Mouse (Mus musculus): ENCODE results near the gene Pgm5. TPM values are rescaled to one million over a fixed set of nuclear protein-coding genes. Genes with fewer than 3 reads are reported as not detected.

Pgm5 gene
- total and polyA plus RNA-seq, 2 experiments from 2014 or later, result 0.57 to 11.7 TPM

DNA sequence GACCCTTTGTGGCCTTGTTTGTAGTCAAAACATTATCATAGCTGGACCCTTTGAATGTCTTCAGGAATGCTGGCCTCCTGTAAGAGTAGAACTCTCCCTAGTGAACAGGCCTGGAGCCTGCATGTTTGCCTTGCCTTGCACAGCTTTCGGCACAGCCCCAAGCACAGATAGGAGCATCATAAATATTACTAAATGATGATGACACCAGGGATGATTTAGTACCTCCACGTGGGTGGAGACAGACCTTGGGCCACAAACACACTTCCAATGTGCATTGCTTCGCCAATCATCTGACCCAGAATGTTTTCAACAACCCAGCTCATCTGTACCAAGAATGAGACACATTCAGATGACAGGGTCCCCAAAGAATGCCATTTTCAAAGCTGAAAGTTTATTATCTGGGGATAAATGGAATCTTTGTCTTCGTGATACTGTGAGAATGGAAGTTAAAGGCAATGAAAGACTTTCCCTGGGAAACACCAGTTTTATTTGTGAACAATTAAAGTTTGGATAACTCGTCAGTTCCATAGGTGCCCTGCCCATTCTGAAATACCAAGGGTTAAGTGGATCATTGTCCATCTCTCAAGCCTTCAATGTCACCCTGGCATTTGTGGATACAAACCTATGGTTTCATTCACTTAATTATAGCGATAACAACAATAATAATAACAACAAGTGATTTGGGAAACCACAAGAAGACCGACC, 49.4 kb downstream of the Pgm5 start:
- 39% methylated on average over 7 of the region's 7 CpGs for WGBS
- Histone ChIP-seq H3K4me2 (ENCODE audit: low read depth, low read length, poor library complexity, severe bottlenecking) (no peak overlapping the region), H3K36me3 (ENCODE audit: insufficient read depth, low read length) (no peaks in the 10 kb centered on the region), H3K27me3 (ENCODE audit: insufficient read depth, low read length) (no peaks in the 10 kb centered on the region), H3K9me3 (ENCODE audit: low read length) (no peaks in the 10 kb centered on the region), H3K4me3 (ENCODE audit: low read depth, low read length) (no peak overlapping the region), H3K9ac (replicated peaks; ENCODE audit: low read length, poor library complexity, severe bottlenecking) (no peak overlapping the region), H3K27ac (ENCODE audit: low read depth, low read length) (no peak overlapping the region), H3K4me1 (ENCODE audit: insufficient read depth, low read length) (no peaks in the 10 kb centered on the region)
- DNase-seq (ENCODE audit: low spot score) (no peak), ATAC-seq (ENCODE audit: low FRiP score) (no peak)
- no peak for TF ChIP-seq CTCF (IDR thresholded peaks at IDR 0.05)

GRCm38 (mm10) chr19:24811451-24811850, 50.2 kb downstream of the Pgm5 start:
- TF ChIP-seq CTCF (IDR thresholded peaks at IDR 0.05), result no peak
- 65% methylated on average over 10 of the region's 10 CpGs for WGBS
- Histone ChIP-seq H3K36me3 (ENCODE audit: insufficient read depth, low read length) (no peaks in the 10 kb centered on the region), H3K9ac (replicated peaks; ENCODE audit: low read length, poor library complexity, severe bottlenecking) (no peak overlapping the region), H3K27ac (ENCODE audit: low read depth, low read length) (no peak overlapping the region), H3K27me3 (ENCODE audit: insufficient read depth, low read length) (no peaks in the 10 kb centered on the region), H3K9me3 (ENCODE audit: low read length) (no peaks in the 10 kb centered on the region), H3K4me1 (ENCODE audit: insufficient read depth, low read length) (no peaks in the 10 kb centered on the region), H3K4me3 (ENCODE audit: low read depth, low read length) (no peak overlapping the region), H3K4me2 (ENCODE audit: low read depth, low read length, poor library complexity, severe bottlenecking) (no peak overlapping the region)
- no peak for DNase-seq (ENCODE audit: low spot score)
- ATAC-seq (ENCODE audit: low FRiP score), result no peak

DNA sequence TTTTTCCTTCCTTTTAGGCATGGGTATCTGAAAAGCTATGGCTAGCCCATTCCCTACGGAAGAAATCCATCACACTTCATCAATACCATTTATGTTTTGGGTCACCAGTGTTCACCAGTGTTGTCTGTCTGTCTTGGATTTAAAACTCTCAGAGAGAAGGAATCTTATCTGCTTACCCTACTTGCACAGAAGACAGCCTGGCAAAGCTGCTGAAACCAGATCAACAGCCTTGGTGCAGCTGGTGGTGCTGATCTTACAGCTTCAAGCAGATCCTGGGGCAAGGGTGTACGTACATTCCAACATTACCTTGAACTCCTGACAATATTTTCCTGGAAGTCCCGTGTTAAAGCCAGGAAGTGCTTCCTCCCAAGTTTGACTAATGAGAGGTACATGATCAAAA, 55.6 kb downstream of the Pgm5 start:
- H3K4me2 ChIP-seq (ENCODE audit: low read depth, low read length, poor library complexity, severe bottlenecking), result no peak overlapping the region
- H3K9ac ChIP-seq (replicated peaks; ENCODE audit: low read length, poor library complexity, severe bottlenecking), result no peak overlapping the region
- 90% methylated on average over 3 of the region's 3 CpGs for WGBS
- H3K27me3 ChIP-seq (ENCODE audit: insufficient read depth, low read length), result 0 out of 2 replicates have a peak, but pooled peaks cover 3% of the 10 kb centered on the region
- no peak overlapping the region for H3K27ac ChIP-seq (ENCODE audit: low read depth, low read length)
- no peak overlapping the region for H3K4me3 ChIP-seq (ENCODE audit: low read depth, low read length)
- H3K4me1 ChIP-seq (ENCODE audit: insufficient read depth, low read length), result no peaks in the 10 kb centered on the region
- H3K9me3 ChIP-seq (ENCODE audit: low read length), result no peaks in the 10 kb centered on the region
- DNase-seq (ENCODE audit: low spot score), result no peak
- no peaks in the 10 kb centered on the region for H3K36me3 ChIP-seq (ENCODE audit: insufficient read depth, low read length)
- no peak for ATAC-seq (ENCODE audit: low FRiP score)
- no peak for TF ChIP-seq CTCF (IDR thresholded peaks at IDR 0.05)

DNA sequence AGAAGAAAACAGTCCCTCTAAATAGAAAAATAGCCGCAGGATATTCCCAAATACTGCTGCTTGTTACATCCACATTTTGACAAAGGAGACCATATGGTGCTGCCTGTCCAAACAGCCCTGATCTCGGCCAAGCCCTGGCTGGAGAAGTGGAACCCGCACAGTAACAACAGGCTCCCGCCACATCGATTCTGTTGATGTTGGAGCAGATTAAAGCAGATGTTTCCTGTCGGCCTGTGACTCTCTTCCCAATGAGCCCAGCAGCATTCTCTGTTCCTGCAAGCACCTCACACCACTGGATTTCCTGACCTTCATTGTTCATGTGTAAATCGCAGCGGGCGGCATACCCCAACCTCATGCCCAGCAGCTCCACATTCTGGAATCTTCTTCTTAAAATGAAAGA, 64.0 kb downstream of the Pgm5 start:
- no peak for TF ChIP-seq CTCF (IDR thresholded peaks at IDR 0.05)
- WGBS, result 68% methylated on average over 9 of the region's 9 CpGs
- Histone ChIP-seq H3K27me3 (ENCODE audit: insufficient read depth, low read length) (no peaks in the 10 kb centered on the region), H3K9me3 (ENCODE audit: low read length) (no peaks in the 10 kb centered on the region), H3K27ac (ENCODE audit: low read depth, low read length) (no peak overlapping the region), H3K9ac (replicated peaks; ENCODE audit: low read length, poor library complexity, severe bottlenecking) (no peak overlapping the region), H3K4me2 (ENCODE audit: low read depth, low read length, poor library complexity, severe bottlenecking) (no peak overlapping the region), H3K36me3 (ENCODE audit: insufficient read depth, low read length) (no peaks in the 10 kb centered on the region), H3K4me1 (ENCODE audit: insufficient read depth, low read length) (no peaks in the 10 kb centered on the region), H3K4me3 (ENCODE audit: low read depth, low read length) (no peak overlapping the region)
- DNase-seq (ENCODE audit: low spot score), result peak; percentile 5
- no peak for ATAC-seq (ENCODE audit: low FRiP score)

DNA sequence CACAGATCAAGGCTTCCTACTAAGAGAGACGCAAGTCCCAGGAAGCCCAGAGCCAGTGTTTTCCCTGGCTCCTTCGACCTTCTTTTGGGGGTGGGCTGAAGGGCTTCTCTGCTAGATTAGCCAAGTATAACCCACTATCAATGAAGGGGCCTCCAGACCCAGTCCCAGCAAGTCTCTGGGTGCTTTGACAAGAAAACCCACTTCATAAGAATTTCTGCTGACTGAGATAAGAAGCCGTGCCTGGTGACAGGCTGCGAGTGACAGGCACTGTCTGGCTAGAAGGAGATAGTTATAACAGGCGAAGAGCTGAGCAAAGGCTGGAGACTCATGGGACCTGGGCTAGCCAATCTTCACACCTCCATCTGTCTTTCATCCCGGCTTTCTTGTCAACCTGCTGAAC, 67.3 kb downstream of the Pgm5 start:
- H3K36me3 ChIP-seq (ENCODE audit: insufficient read depth, low read length), result no peaks in the 10 kb centered on the region
- H3K4me3 ChIP-seq (ENCODE audit: low read depth, low read length), result no peak overlapping the region
- H3K27ac ChIP-seq (ENCODE audit: low read depth, low read length), result no peak overlapping the region
- ATAC-seq (ENCODE audit: low FRiP score), result no peak
- H3K9me3 ChIP-seq (ENCODE audit: low read length), result no peaks in the 10 kb centered on the region
- H3K9ac ChIP-seq (replicated peaks; ENCODE audit: low read length, poor library complexity, severe bottlenecking), result no peak overlapping the region
- no peak for TF ChIP-seq CTCF (IDR thresholded peaks at IDR 0.05)
- 68% methylated on average over 6 of the region's 6 CpGs for WGBS
- no peak overlapping the region for H3K4me2 ChIP-seq (ENCODE audit: low read depth, low read length, poor library complexity, severe bottlenecking)
- no peak for DNase-seq (ENCODE audit: low spot score)
- no peaks in the 10 kb centered on the region for H3K27me3 ChIP-seq (ENCODE audit: insufficient read depth, low read length)
- H3K4me1 ChIP-seq (ENCODE audit: insufficient read depth, low read length), result no peaks in the 10 kb centered on the region

DNA sequence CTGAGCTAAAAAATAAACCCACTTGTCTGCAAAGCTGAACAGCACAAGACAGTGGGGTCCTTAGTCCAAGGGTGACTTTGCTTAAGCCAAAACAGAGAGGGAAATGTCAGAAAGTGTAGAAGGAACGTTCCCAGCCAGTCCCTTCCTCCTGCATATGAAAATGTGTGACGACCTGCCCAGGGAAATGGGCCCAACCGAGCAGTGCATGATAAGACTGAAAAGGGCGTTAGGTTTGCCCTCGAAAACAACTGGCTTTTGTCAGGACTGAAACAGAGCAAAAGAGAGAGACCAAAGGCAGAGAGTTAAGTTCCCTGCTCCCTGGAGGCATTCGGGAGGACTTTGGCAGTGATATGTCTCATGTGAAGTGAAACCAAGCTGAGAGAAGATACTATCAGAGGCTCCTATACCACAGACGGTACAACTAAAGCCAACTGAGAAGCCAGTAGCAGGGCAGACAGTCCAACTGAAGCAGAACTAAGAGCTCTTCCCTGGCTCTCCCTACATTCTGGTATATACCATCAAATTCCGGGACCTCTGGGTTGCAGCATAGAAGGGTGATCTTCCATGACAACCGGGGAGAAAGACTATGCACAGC, 68.0 kb downstream of the Pgm5 start:
- no peak for ATAC-seq (ENCODE audit: low FRiP score)
- Histone ChIP-seq H3K36me3 (ENCODE audit: insufficient read depth, low read length) (no peaks in the 10 kb centered on the region), H3K4me1 (ENCODE audit: insufficient read depth, low read length) (no peaks in the 10 kb centered on the region), H3K4me2 (ENCODE audit: low read depth, low read length, poor library complexity, severe bottlenecking) (no peak overlapping the region), H3K27me3 (ENCODE audit: insufficient read depth, low read length) (no peaks in the 10 kb centered on the region), H3K9ac (replicated peaks; ENCODE audit: low read length, poor library complexity, severe bottlenecking) (no peak overlapping the region), H3K9me3 (ENCODE audit: low read length) (no peaks in the 10 kb centered on the region), H3K4me3 (ENCODE audit: low read depth, low read length) (no peak overlapping the region), H3K27ac (ENCODE audit: low read depth, low read length) (no peak overlapping the region)
- 85% methylated on average over 9 of the region's 9 CpGs for WGBS
- DNase-seq (ENCODE audit: low spot score), result no peak
- no peak for TF ChIP-seq CTCF (IDR thresholded peaks at IDR 0.05)
